Mouse (Mus musculus): ENCODE measurements around the gene Fbxl2.

DNA sequence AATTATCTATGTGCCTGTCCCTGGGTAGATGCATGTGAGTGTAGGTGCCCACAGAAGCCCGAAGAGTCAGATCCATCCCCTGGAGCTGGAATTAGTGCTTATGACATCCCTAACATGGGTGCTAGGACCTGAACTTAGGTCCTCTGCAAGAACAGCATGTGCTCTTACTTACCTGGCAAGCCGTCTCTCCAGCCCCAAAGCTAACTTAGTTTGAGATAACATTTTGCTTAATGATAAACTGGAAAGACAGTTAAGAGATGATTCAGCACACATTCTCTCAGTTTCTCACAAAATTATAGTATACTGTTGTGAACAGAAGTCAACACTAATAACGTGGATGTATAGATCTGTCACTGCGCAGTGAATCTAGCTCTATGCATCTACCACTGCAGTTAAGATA lies 79.2 kb downstream of the Fbxl2 start:
- TF ChIP-seq POLR2A (IDR thresholded peaks at IDR 0.05; ENCODE audit: low read depth, low read length) (no peak), CTCF (IDR thresholded peaks at IDR 0.05; ENCODE audit: borderline replicate concordance, insufficient read depth, low read length) (no peak)

Measured in embryonic fibroblast, embryonic 13.5 days (primary cell).